Mouse (Mus musculus): ENCODE data around the gene Exosc10. TPM values are rescaled to one million over a fixed set of nuclear protein-coding genes. Genes with fewer than 3 reads are reported as not detected.

Gene Exosc10
- total and polyA plus RNA-seq, 3 experiments, result 21.9 to 39.6 (median 38.7) TPM

GRCm38 (mm10) chr4:148596731-148597130 lies 38.5 kb downstream of the Exosc10 start:
- H3K9ac ChIP-seq (ENCODE audit: low read depth, low read length), result no peak overlapping the region
- intact Hi-C loops (cut with DNase I), result no loop called here
- no peaks in the 10 kb centered on the region for H3K27me3 ChIP-seq (ENCODE audit: control insufficient read depth, insufficient read depth, low read length)
- WGBS, result 96% methylated on average over 3 of the region's 3 CpGs
- DNase-seq, result no peak
- no peaks in the 10 kb centered on the region for H3K36me3 ChIP-seq (ENCODE audit: control insufficient read depth, insufficient read depth, low read length)
- no peak overlapping the region for H3K4me3 ChIP-seq
- peaks cover 3% of the 10 kb centered on the region; the same call in 1 of the 2 replicates for H3K79me2 ChIP-seq (replicated peaks; ENCODE audit: control insufficient read depth, insufficient read depth, low read length)
- H3K27ac ChIP-seq, result no peak overlapping the region
- TF ChIP-seq EP300 (IDR thresholded peaks at IDR 0.05; ENCODE audit: insufficient read depth, low read depth, low read length) (no peak), CTCF (IDR thresholded peaks at IDR 0.05) (no peak), POLR2A (IDR thresholded peaks at IDR 0.05; ENCODE audit: insufficient read depth, low read depth, low read length) (no peak)
- no peaks in the 10 kb centered on the region for H3K4me1 ChIP-seq (ENCODE audit: control insufficient read depth, insufficient read depth, low read length)

GRCm38 (mm10) chr4:148598826-148599225 lies 40.6 kb downstream of the Exosc10 start:
- intact Hi-C loops (cut with DNase I), result no loop called here
- Histone ChIP-seq H3K27me3 (ENCODE audit: control insufficient read depth, insufficient read depth, low read length) (no peaks in the 10 kb centered on the region), H3K4me3 (no peak overlapping the region), H3K36me3 (ENCODE audit: control insufficient read depth, insufficient read depth, low read length) (no peaks in the 10 kb centered on the region), H3K9ac (ENCODE audit: low read depth, low read length) (no peak overlapping the region), H3K4me1 (ENCODE audit: control insufficient read depth, insufficient read depth, low read length) (no peaks in the 10 kb centered on the region), H3K79me2 (replicated peaks; ENCODE audit: control insufficient read depth, insufficient read depth, low read length) (no peaks in the 10 kb centered on the region), H3K27ac (no peak overlapping the region)
- 95% methylated on average over 12 of the region's 12 CpGs for WGBS
- no peak for DNase-seq
- no peak for TF ChIP-seq POLR2A (IDR thresholded peaks at IDR 0.05; ENCODE audit: insufficient read depth, low read depth, low read length)
- no peak for TF ChIP-seq EP300 (IDR thresholded peaks at IDR 0.05; ENCODE audit: insufficient read depth, low read depth, low read length)
- no peak for TF ChIP-seq CTCF (IDR thresholded peaks at IDR 0.05)

GRCm38 (mm10) chr4:148600316-148600715 lies 42.1 kb downstream of the Exosc10 start:
- Histone ChIP-seq H3K4me3 (no peak overlapping the region), H3K4me1 (ENCODE audit: control insufficient read depth, insufficient read depth, low read length) (no peaks in the 10 kb centered on the region), H3K79me2 (replicated peaks; ENCODE audit: control insufficient read depth, insufficient read depth, low read length) (no peaks in the 10 kb centered on the region), H3K36me3 (ENCODE audit: control insufficient read depth, insufficient read depth, low read length) (no peaks in the 10 kb centered on the region), H3K27ac (no peak overlapping the region), H3K27me3 (ENCODE audit: control insufficient read depth, insufficient read depth, low read length) (no peaks in the 10 kb centered on the region), H3K9ac (ENCODE audit: low read depth, low read length) (no peak overlapping the region)
- no peak for TF ChIP-seq CTCF (IDR thresholded peaks at IDR 0.05)
- intact Hi-C loops (cut with DNase I), result loop anchor here (5.0 kb wide), 1 partner anchor 108 kb away; no protein-coding TSS in a partner anchor
- DNase-seq, result no peak
- WGBS, result 87% methylated on average over 4 of the region's 4 CpGs

- Histone ChIP-seq H3K79me2 (replicated peaks; ENCODE audit: control insufficient read depth, insufficient read depth, low read length) (no peaks in the 10 kb centered on the region), H3K27ac (no peak overlapping the region), H3K4me3 (no peak overlapping the region), H3K36me3 (ENCODE audit: control insufficient read depth, insufficient read depth, low read length) (no peaks in the 10 kb centered on the region), H3K9ac (ENCODE audit: low read depth, low read length) (no peak overlapping the region), H3K27me3 (ENCODE audit: control insufficient read depth, insufficient read depth, low read length) (no peaks in the 10 kb centered on the region), H3K4me1 (ENCODE audit: control insufficient read depth, insufficient read depth, low read length) (no peaks in the 10 kb centered on the region)
- 53% methylated on average over 4 of the region's 4 CpGs for WGBS
- intact Hi-C loops (cut with DNase I), result loop anchor here (5.0 kb wide), 1 partner anchor 110 kb away; no protein-coding TSS in a partner anchor
- no peak for DNase-seq
- TF ChIP-seq CTCF (IDR thresholded peaks at IDR 0.05), result no peak
- no peak for TF ChIP-seq POLR2A (IDR thresholded peaks at IDR 0.05; ENCODE audit: insufficient read depth, low read depth, low read length)
- no peak for TF ChIP-seq EP300 (IDR thresholded peaks at IDR 0.05; ENCODE audit: insufficient read depth, low read depth, low read length)
These were observed 43.6 kb downstream of the Exosc10 start for GRCm38 (mm10) chr4:148601871-148602270.

- Histone ChIP-seq H3K27ac (no peak within 1 kb of the TSS), H3K36me3 (ENCODE audit: control insufficient read depth, insufficient read depth, low read length) (no peaks in the 10 kb centered on the region), H3K4me3 (no peak within 1 kb of the TSS), H3K4me1 (ENCODE audit: control insufficient read depth, insufficient read depth, low read length) (no peaks in the 10 kb centered on the region), H3K9ac (ENCODE audit: low read depth, low read length) (no peak within 1 kb of the TSS), H3K27me3 (ENCODE audit: control insufficient read depth, insufficient read depth, low read length) (no peaks in the 10 kb centered on the region), H3K79me2 (replicated peaks; ENCODE audit: control insufficient read depth, insufficient read depth, low read length) (no peaks in the 10 kb centered on the region)
- intact Hi-C loops (cut with DNase I), result loop anchor here (5.0 kb wide), 1 partner anchor 110 kb away; no protein-coding TSS in a partner anchor
- no peak for DNase-seq
- TF ChIP-seq POLR2A (IDR thresholded peaks at IDR 0.05; ENCODE audit: insufficient read depth, low read depth, low read length) (no peak), CTCF (IDR thresholded peaks at IDR 0.05) (no peak), EP300 (IDR thresholded peaks at IDR 0.05; ENCODE audit: insufficient read depth, low read depth, low read length) (no peak)
- 83% methylated on average over 14 of the region's 14 CpGs for WGBS
These were observed 44.3 kb downstream of the Exosc10 start, which contains the start of gene Masp2 for GRCm38 (mm10) chr4:148602357-148603120. Gene Masp2 (plus strand): TSS chr4:148602554.

- Histone ChIP-seq H3K4me3 (no peak overlapping the region), H3K79me2 (replicated peaks; ENCODE audit: control insufficient read depth, insufficient read depth, low read length) (no peaks in the 10 kb centered on the region), H3K27ac (no peak overlapping the region), H3K27me3 (ENCODE audit: control insufficient read depth, insufficient read depth, low read length) (no peaks in the 10 kb centered on the region), H3K9ac (ENCODE audit: low read depth, low read length) (no peak overlapping the region), H3K36me3 (ENCODE audit: control insufficient read depth, insufficient read depth, low read length) (no peaks in the 10 kb centered on the region), H3K4me1 (ENCODE audit: control insufficient read depth, insufficient read depth, low read length) (no peaks in the 10 kb centered on the region)
- 76% methylated on average over 10 of the region's 10 CpGs for WGBS
- TF ChIP-seq POLR2A (IDR thresholded peaks at IDR 0.05; ENCODE audit: insufficient read depth, low read depth, low read length) (no peak), CTCF (IDR thresholded peaks at IDR 0.05) (no peak), EP300 (IDR thresholded peaks at IDR 0.05; ENCODE audit: insufficient read depth, low read depth, low read length) (no peak)
- no peak for DNase-seq
- intact Hi-C loops (cut with DNase I), result loop anchor here (5.0 kb wide), 1 partner anchor 111 kb away; no protein-coding TSS in a partner anchor
These were observed 45.3 kb downstream of the Exosc10 start for GRCm38 (mm10) chr4:148603376-148604139.

Data from heart, adult 2 months (tissue).